Mouse (Mus musculus): Measurements from ENCODE around the gene Zfp628. TPM values are rescaled to one million over a fixed set of nuclear protein-coding genes. Genes with fewer than 3 reads are reported as not detected.

Gene Zfp628
- total RNA-seq, 2 experiments from 2014 or later = 8.7 to 8.9 TPM

- DNase-seq (ENCODE audit: low spot score) = peak; percentile 81
These were observed 23.4 kb downstream of the Zfp628 start for GRCm38 (mm10) chr7:4938456-4938855.

- DNase-seq (ENCODE audit: low spot score) = peak; percentile 87
These were observed 25.1 kb downstream of the Zfp628 start for GRCm38 (mm10) chr7:4940068-4940479.

- DNase-seq (ENCODE audit: low spot score) = no peak
These were observed 27.7 kb downstream of the Zfp628 start for GRCm38 (mm10) chr7:4942673-4943072.

GRCm38 (mm10) chr7:4943223-4943815 lies 28.3 kb downstream of the Zfp628 start:
- DNase-seq (ENCODE audit: low spot score) = peak; percentile 96

GRCm38 (mm10) chr7:4947855-4948254 lies 32.8 kb downstream of the Zfp628 start:
- peak; percentile 86 for DNase-seq (ENCODE audit: low spot score)

GRCm38 (mm10) chr7:4948386-4948785 lies 33.4 kb downstream of the Zfp628 start:
- DNase-seq (ENCODE audit: low spot score) = no peak

- no peak for DNase-seq (ENCODE audit: low spot score)
These were observed 35.7 kb downstream of the Zfp628 start for GRCm38 (mm10) chr7:4950561-4951342.

- peak; percentile 48 for DNase-seq (ENCODE audit: low spot score)
These were observed 38.9 kb downstream of the Zfp628 start for GRCm38 (mm10) chr7:4953815-4954445.

GRCm38 (mm10) chr7:4957361-4957760 lies 42.3 kb downstream of the Zfp628 start:
- no peak for DNase-seq (ENCODE audit: low spot score)

- peak; percentile 34 for DNase-seq (ENCODE audit: low spot score)
These were observed 48.5 kb downstream of the Zfp628 start for GRCm38 (mm10) chr7:4963527-4963926.

GRCm38 (mm10) chr7:4964272-4964671 lies 49.3 kb downstream of the Zfp628 start, which contains the start of gene Sbk2:
Sbk2 (minus strand) TSS chr7:4964406.
- DNase-seq (ENCODE audit: low spot score) = peak; percentile 93

GRCm38 (mm10) chr7:4964988-4965387 lies 50.0 kb downstream of the Zfp628 start:
- DNase-seq (ENCODE audit: low spot score) = no peak

GRCm38 (mm10) chr7:4971068-4971467 lies 56.1 kb downstream of the Zfp628 start, which contains the start of gene Sbk3:
Sbk3 (minus strand) TSS chr7:4971168.
- DNase-seq (ENCODE audit: low spot score) = no peak

Other genes with a start within 250 kb of the Zfp628 start
- 10 to 100 TPM; 22.1 to 23.9 TPM for gene Hspbp1, start 230.1 kb upstream of the Zfp628 start, total RNA-seq (2021)
- gene Brsk1, start 224.6 kb upstream of the Zfp628 start, total RNA-seq (2021) = under 1 TPM; 0.50 to 0.64 TPM
- not detected for gene Tmem150b, start 190.0 kb upstream of the Zfp628 start, total RNA-seq (2021)
- gene Kmt5c, start 175.1 kb upstream of the Zfp628 start, total RNA-seq (2021) = 1 to 10 TPM; 5.5 to 5.6 TPM
- 1 to 10 TPM in 1 of 2 experiments, under 1 TPM in 1; 0.87 to 1.3 TPM for gene Cox6b2, start 162.1 kb upstream of the Zfp628 start, total RNA-seq (2021)
- gene Fam71e2, start 143.9 kb upstream of the Zfp628 start, total RNA-seq (2021) = not detected
- gene Il11, start 132.4 kb upstream of the Zfp628 start, total RNA-seq (2021) = under 1 TPM in 1 of 2 experiments, not detected in 1; 0.14 TPM
- gene Tmem190, start 132.3 kb upstream of the Zfp628 start, total RNA-seq (2021) = not detected
- gene Tmem238, start 125.6 kb upstream of the Zfp628 start, total RNA-seq (2021) = 10 to 100 TPM in 1 of 2 experiments, 1 to 10 TPM in 1; 7.1 to 10.0 TPM
- gene Rpl28, start 122.3 kb upstream of the Zfp628 start, total RNA-seq (2021) = 100 to 1,000 TPM; 582 to 601 TPM
- gene Ube2s, start 102.6 kb upstream of the Zfp628 start, total RNA-seq (2021) = 10 to 100 TPM; 84.1 to 86.9 TPM
- gene Shisa7, start 70.5 kb upstream of the Zfp628 start, total RNA-seq (2021) = not detected
- gene Isoc2b, start 45.0 kb upstream of the Zfp628 start, total RNA-seq (2021) = 1 to 10 TPM; 6.0 to 8.2 TPM
- 10 to 100 TPM; 26.9 to 32.6 TPM for gene Isoc2a, start 38.1 kb upstream of the Zfp628 start, total RNA-seq (2021)
- under 1 TPM; 0.18 to 0.64 TPM for gene Gm36210, start 8.7 kb upstream of the Zfp628 start, total RNA-seq (2021)
- 1 to 10 TPM; 3.2 to 4.6 TPM for gene Nat14, start 6.8 kb downstream of the Zfp628 start, total RNA-seq (2021)
- 1 to 10 TPM; 3.9 to 4.7 TPM for gene Ssc5d, start 10.6 kb downstream of the Zfp628 start, total RNA-seq (2021)
- gene Sbk2, start 49.2 kb downstream of the Zfp628 start, total RNA-seq (2021) = 100 to 1,000 TPM in 1 of 2 experiments, 10 to 100 TPM in 1; 37.4 to 119 TPM
- gene Sbk3, start 56.0 kb downstream of the Zfp628 start, total RNA-seq (2021) = 10 to 100 TPM in 1 of 2 experiments, 1 to 10 TPM in 1; 1.8 to 15.5 TPM
- gene Zfp579, start 80.9 kb downstream of the Zfp628 start, total RNA-seq (2021) = 10 to 100 TPM in 1 of 2 experiments, 1 to 10 TPM in 1; 8.7 to 13.9 TPM
- gene Zfp524, start 99.2 kb downstream of the Zfp628 start, total RNA-seq (2021) = 1 to 10 TPM; 8.0 to 8.5 TPM
- 10 to 100 TPM; 19.0 to 24.4 TPM for gene Fiz1, start 99.5 kb downstream of the Zfp628 start, total RNA-seq (2021)
- gene Gm44973, start 100.3 kb downstream of the Zfp628 start, total RNA-seq (2021) = not detected
- 10 to 100 TPM; 12.4 to 13.2 TPM for gene Zfp865, start 105.2 kb downstream of the Zfp628 start, total RNA-seq (2021)
- not detected for gene Ccdc106, start 105.3 kb downstream of the Zfp628 start, total RNA-seq (2021)
- gene 4632433K11Rik, start 118.9 kb downstream of the Zfp628 start, total RNA-seq (2021) = not detected
- gene Zfp784, start 123.2 kb downstream of the Zfp628 start, total RNA-seq (2021) = 1 to 10 TPM; 2.7 to 2.8 TPM
- 1 to 10 TPM; 2.4 to 3.7 TPM for gene Zfp580, start 136.3 kb downstream of the Zfp628 start, total RNA-seq (2021)
- 10 to 100 TPM; 39.0 to 49.6 TPM for gene U2af2, start 146.9 kb downstream of the Zfp628 start, total RNA-seq (2021)
- 100 to 1,000 TPM; 161 to 183 TPM for gene Epn1, start 165.0 kb downstream of the Zfp628 start, total RNA-seq (2021)
- not detected for gene Rfpl4, start 201.7 kb downstream of the Zfp628 start, total RNA-seq (2021)
- 1 to 10 TPM; 2.1 to 2.6 TPM for gene Rasl2-9, start 210.7 kb downstream of the Zfp628 start, total RNA-seq (2021)
- gene Vmn1r55, start 234.5 kb downstream of the Zfp628 start, total RNA-seq (2021) = not detected